Mouse (Mus musculus) embryonic fibroblast, embryonic 13.5 days (primary cell): ENCODE results near the gene Cd180.

Experiments used
- CTCF ChIP-seq: IDR thresholded peaks from 2 replicates; pipeline ENCODE4 v1.5.1; 2011; ENCODE audit warnings: mild to moderate bottlenecking, control low read depth, low read length, moderate library complexity, borderline replicate concordance; ENCODE audit not compliant: insufficient read depth
- POLR2A ChIP-seq: IDR thresholded peaks from 2 replicates; pipeline ENCODE4 v1.6.1; 2011; ENCODE audit warnings: low read depth, mild to moderate bottlenecking, control low read depth, low read length, moderate library complexity

DNA sequence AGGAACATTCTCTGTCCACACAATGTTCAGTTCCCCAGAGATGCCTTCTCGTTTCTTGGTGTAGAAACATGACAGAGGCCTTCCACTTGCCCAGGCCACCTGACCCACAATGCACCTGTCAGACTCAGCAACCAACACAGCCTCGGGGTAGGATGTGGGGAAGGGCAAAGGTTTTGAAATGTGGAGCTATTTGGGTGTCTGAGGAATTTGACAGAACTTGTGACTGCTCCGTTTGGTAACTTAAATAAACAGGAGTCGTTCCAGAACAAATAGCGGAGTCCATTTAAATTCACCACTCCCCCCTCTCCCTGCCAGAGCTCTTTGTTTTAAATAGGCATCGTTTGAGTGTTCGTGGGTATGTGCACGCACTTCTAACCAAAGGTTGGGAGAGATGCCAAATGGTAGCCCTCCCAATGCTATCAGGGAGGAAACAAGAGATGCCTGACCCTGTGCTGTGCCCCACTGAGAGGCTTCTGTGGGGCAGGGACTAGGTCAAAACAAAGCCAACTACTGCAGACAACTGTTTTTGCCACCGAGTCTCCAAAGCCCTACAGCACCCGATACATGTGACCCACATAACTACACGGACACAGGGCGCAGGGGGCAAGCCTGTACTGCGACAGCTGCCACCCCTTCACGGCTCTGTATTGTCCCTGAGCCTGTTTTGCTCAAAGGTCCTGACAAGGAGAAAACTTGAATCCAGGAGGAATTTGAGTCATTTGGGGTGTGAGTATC lies 23.7 kb upstream of the Cd180 start:
- TF ChIP-seq CTCF, result no peak
- no peak for TF ChIP-seq POLR2A
